Mouse (Mus musculus) midbrain, embryonic 13.5 days (tissue): ENCODE measurements around the gene Pald1. TPM values are rescaled to one million over a fixed set of nuclear protein-coding genes. Genes with fewer than 3 reads are reported as not detected.

Experiments used
- ATAC-seq: fragments of 200-750 bp; cut with Nextera tagmentation; 2 replicates; pipeline ENCODE4 v1.8.0; 2017; ENCODE audit warnings: mild to moderate bottlenecking, moderate TSS enrichment, moderate library complexity
- H3K27ac ChIP-seq: fragments of 300-500 bp; sonication (generic); 2 replicates; pipeline ENCODE4 v1.5.1; 2015; ENCODE audit warnings: inconsistent platforms, mild to moderate bottlenecking, moderate library complexity
- H3K27me3 ChIP-seq: fragments of 300-500 bp; sonication (generic); 2 replicates; pipeline ENCODE4 v1.6.1; 2015; ENCODE audit warnings: mild to moderate bottlenecking, inconsistent platforms
- H3K36me3 ChIP-seq: fragments of 300-500 bp; sonication (generic); 2 replicates; pipeline ENCODE4 v1.6.1; 2015; ENCODE audit warnings: mild to moderate bottlenecking, inconsistent platforms
- H3K4me1 ChIP-seq: fragments of 300-500 bp; sonication (generic); replicated peaks from 2 replicates; pipeline ENCODE4 v1.6.1; 2015; ENCODE audit warnings: inconsistent platforms
- H3K4me2 ChIP-seq: fragments of 300-500 bp; sonication (generic); replicated peaks from 2 replicates; pipeline ENCODE4 v1.6.1; 2015; ENCODE audit warnings: moderate library complexity, mild to moderate bottlenecking, inconsistent platforms
- H3K4me3 ChIP-seq: fragments of 300-500 bp; sonication (generic); replicated peaks from 2 replicates; pipeline ENCODE4 v1.5.1; 2015; ENCODE audit warnings: mild to moderate bottlenecking, inconsistent platforms
- H3K9ac ChIP-seq: fragments of 300-500 bp; sonication (generic); replicated peaks from 2 replicates; pipeline ENCODE4 v1.6.1; 2015; ENCODE audit warnings: mild to moderate bottlenecking, inconsistent platforms
- H3K9me3 ChIP-seq: fragments of 300-500 bp; sonication (generic); 2 replicates; pipeline ENCODE4 v1.6.1; 2016; ENCODE audit warnings: mild to moderate bottlenecking, inconsistent platforms
- WGBS: fragments of 180-500 bp; shearing (Covaris S2); methylation state at CpG from one replicate; pipeline ENCODE4 v1.1.7; 2015; 5-methylcytosine and 5-hydroxymethylcytosine counted together
- polyA plus RNA-seq: library from polyadenylated mRNA; unstranded; fragments of >200 nt; fragmentation: Nextera tagmentation; extraction: Ambion mirVana; gene quantifications from 2 replicates; pipeline ENCODE4 v1.2.1, GENCODE M21; 2015

Gene Pald1
- polyA plus RNA-seq, 1 experiment from 2014 or later, result 21.1 TPM

DNA sequence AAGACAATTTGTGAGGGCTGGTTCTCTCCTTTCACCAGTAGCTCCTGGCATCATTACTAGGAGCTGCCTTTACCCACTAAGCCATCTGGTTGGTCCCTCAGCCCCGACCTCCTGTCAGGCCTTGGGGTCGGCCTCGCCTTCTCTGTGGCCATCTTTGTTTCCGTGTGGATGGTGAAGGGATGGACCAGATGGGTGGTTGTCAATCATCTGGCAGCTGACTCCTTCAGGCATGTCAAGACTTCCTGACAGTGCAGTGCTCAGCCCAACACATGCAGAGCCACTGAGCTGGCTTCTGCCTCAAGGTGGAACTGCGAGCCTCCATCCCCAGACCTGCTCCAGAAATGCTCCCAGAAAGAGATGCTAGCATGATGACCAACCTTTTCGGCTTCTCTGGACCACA, 18.9 kb downstream of the Pald1 start:
- 95% methylated on average over 6 of the region's 6 CpGs for WGBS
- Histone ChIP-seq H3K9me3 (no peaks in the 10 kb centered on the region), H3K36me3 (no peaks in the 10 kb centered on the region), H3K4me1 (no peaks in the 10 kb centered on the region), H3K27me3 (no peaks in the 10 kb centered on the region), H3K9ac (no peak overlapping the region), H3K27ac (no peak overlapping the region), H3K4me2 (no peak overlapping the region), H3K4me3 (no peak overlapping the region)
- ATAC-seq, result no peak

GRCm38 (mm10) chr10:61362992-61363391, 20.3 kb downstream of the Pald1 start:
- WGBS, result 88% methylated on average over 8 of the region's 8 CpGs
- Histone ChIP-seq H3K36me3 (no peaks in the 10 kb centered on the region), H3K4me1 (no peaks in the 10 kb centered on the region), H3K4me3 (no peak overlapping the region), H3K27me3 (no peaks in the 10 kb centered on the region), H3K9ac (no peak overlapping the region), H3K9me3 (no peaks in the 10 kb centered on the region), H3K4me2 (no peak overlapping the region), H3K27ac (no peak overlapping the region)
- no peak for ATAC-seq

GRCm38 (mm10) chr10:61362483-61362882, 20.8 kb downstream of the Pald1 start:
- ATAC-seq, result no peak
- WGBS, result 80% methylated on average over 9 of the region's 9 CpGs
- H3K27ac ChIP-seq, result no peak overlapping the region
- no peaks in the 10 kb centered on the region for H3K4me1 ChIP-seq
- no peaks in the 10 kb centered on the region for H3K9me3 ChIP-seq
- no peak overlapping the region for H3K4me3 ChIP-seq
- H3K4me2 ChIP-seq, result no peak overlapping the region
- H3K9ac ChIP-seq, result no peak overlapping the region
- no peaks in the 10 kb centered on the region for H3K36me3 ChIP-seq
- no peaks in the 10 kb centered on the region for H3K27me3 ChIP-seq

DNA sequence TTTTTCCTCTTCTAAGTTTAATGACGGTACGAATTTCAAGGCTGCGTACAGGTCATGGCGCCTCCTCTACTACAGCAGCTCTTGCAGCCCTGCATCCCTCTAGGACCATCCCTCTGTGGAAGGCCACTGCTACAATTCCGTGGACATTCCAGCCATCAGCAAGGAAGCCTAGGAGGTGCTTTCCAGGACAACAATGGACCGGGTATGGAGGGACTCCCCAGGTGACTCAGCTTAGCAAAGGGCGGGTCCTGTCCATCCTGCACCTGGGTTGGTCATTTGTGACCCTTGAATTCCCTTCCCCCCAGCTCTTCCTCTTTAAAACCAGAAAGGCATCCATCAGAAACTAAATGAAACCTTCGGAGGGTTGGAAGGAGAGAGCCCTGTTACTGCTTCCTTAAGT, 22.7 kb downstream of the Pald1 start:
- Histone ChIP-seq H3K4me1 (no peaks in the 10 kb centered on the region), H3K4me2 (no peak overlapping the region), H3K27ac (no peak overlapping the region), H3K9me3 (no peaks in the 10 kb centered on the region), H3K9ac (no peak overlapping the region), H3K36me3 (no peaks in the 10 kb centered on the region), H3K27me3 (no peaks in the 10 kb centered on the region), H3K4me3 (no peak overlapping the region)
- no peak for ATAC-seq
- WGBS, result 91% methylated on average over 8 of the region's 8 CpGs

- 94% methylated on average over 8 of the region's 8 CpGs for WGBS
- no peak overlapping the region for H3K4me2 ChIP-seq
- no peak for ATAC-seq
Measured at GRCm38 (mm10) chr10:61359411-61359810, 23.9 kb downstream of the Pald1 start.

DNA sequence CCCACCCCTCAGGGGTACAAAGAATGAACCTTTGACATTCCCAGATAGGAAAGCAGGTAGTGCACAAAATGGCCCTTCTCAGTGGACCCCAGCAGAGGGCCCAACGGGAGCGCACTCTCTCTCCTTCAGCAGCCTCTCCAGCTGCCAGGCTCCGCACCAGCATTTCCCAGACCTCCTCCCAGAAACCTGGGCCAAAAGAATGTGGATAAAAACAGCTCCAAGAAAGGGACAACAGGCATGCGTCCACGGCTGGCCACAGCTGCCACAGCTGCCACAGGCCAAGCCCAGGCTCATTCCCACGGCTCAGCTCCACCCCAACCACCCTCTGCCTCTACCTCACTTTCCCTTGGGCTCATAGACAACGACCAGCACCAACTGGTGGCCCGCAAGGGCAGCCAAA, 25.7 kb downstream of the Pald1 start:
- WGBS, result 75% methylated on average over 8 of the region's 8 CpGs
- Histone ChIP-seq H3K27ac (no peak overlapping the region), H3K9ac (no peak overlapping the region), H3K4me3 (no peak overlapping the region), H3K36me3 (no peaks in the 10 kb centered on the region), H3K27me3 (no peaks in the 10 kb centered on the region), H3K4me2 (no peak overlapping the region), H3K4me1 (no peaks in the 10 kb centered on the region), H3K9me3 (no peaks in the 10 kb centered on the region)
- no peak for ATAC-seq

More at GRCm38 (mm10) chr10:61359411-61359810, 23.9 kb downstream of the Pald1 start:
- H3K4me1 ChIP-seq, result no peaks in the 10 kb centered on the region
- H3K9ac ChIP-seq, result no peak overlapping the region
- H3K36me3 ChIP-seq, result no peaks in the 10 kb centered on the region
- no peak overlapping the region for H3K4me3 ChIP-seq
- no peaks in the 10 kb centered on the region for H3K27me3 ChIP-seq
- H3K27ac ChIP-seq, result no peak overlapping the region
- H3K9me3 ChIP-seq, result no peaks in the 10 kb centered on the region

- 96% methylated on average over 8 of the region's 8 CpGs for whole genome bisulfite sequencing
- no peak for ATAC-seq
Measured at GRCm38 (mm10) chr10:61356568-61356967, 26.8 kb downstream of the Pald1 start.

GRCm38 (mm10) chr10:61356095-61356494, 27.2 kb downstream of the Pald1 start:
- no peak overlapping the region for H3K4me2 ChIP-seq
- H3K9ac ChIP-seq, result no peak overlapping the region
- H3K4me1 ChIP-seq, result no peaks in the 10 kb centered on the region
- no peaks in the 10 kb centered on the region for H3K9me3 ChIP-seq
- H3K27ac ChIP-seq, result no peak overlapping the region
- ATAC-seq, result no peak
- 95% methylated on average over 5 of the region's 5 CpGs for WGBS
- no peaks in the 10 kb centered on the region for H3K27me3 ChIP-seq
- H3K36me3 ChIP-seq, result no peaks in the 10 kb centered on the region
- no peak overlapping the region for H3K4me3 ChIP-seq

More at GRCm38 (mm10) chr10:61356568-61356967, 26.8 kb downstream of the Pald1 start:
- Histone ChIP-seq H3K4me1 (no peaks in the 10 kb centered on the region), H3K9ac (no peak overlapping the region), H3K27me3 (no peaks in the 10 kb centered on the region), H3K4me3 (no peak overlapping the region), H3K27ac (no peak overlapping the region), H3K4me2 (no peak overlapping the region), H3K36me3 (no peaks in the 10 kb centered on the region), H3K9me3 (no peaks in the 10 kb centered on the region)

DNA sequence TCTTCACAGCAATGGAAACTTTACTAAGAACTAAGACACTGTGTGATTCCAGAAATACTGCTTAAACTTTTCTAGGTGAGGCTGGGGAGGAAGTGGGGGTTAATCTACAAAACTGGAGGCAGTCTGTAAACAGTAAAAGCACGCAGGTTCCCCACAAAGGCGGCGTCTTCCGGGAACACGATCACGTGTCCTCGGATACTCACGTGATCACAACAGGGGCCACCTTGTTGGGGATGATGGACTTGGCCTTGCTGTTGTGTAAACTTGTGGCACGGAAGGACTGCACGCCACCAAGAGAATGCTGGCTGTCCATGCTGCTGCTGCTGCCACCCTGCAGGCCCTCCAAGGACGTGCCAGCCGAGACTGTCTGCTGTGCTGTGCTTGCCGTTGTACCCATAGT, 27.7 kb downstream of the Pald1 start:
- no peak overlapping the region for H3K9ac ChIP-seq
- H3K27me3 ChIP-seq, result no peaks in the 10 kb centered on the region
- no peak overlapping the region for H3K4me2 ChIP-seq
- 97% methylated on average over 13 of the region's 13 CpGs for WGBS
- no peaks in the 10 kb centered on the region for H3K4me1 ChIP-seq
- ATAC-seq, result no peak
- H3K27ac ChIP-seq, result no peak overlapping the region
- no peaks in the 10 kb centered on the region for H3K9me3 ChIP-seq
- H3K36me3 ChIP-seq, result no peaks in the 10 kb centered on the region
- no peak overlapping the region for H3K4me3 ChIP-seq

GRCm38 (mm10) chr10:61351216-61351615, 32.1 kb downstream of the Pald1 start:
- Histone ChIP-seq H3K36me3 (peaks cover 20% of the 10 kb centered on the region), H3K4me3 (no peak overlapping the region), H3K27ac (no peak overlapping the region), H3K9ac (no peak overlapping the region), H3K27me3 (no peaks in the 10 kb centered on the region), H3K4me1 (peaks cover 2% of the 10 kb centered on the region; the same call in 1 of the 2 replicates), H3K9me3 (0 out of 2 replicates have a peak, but pooled peaks cover 4% of the 10 kb centered on the region), H3K4me2 (no peak overlapping the region)
- 63% methylated on average over 4 of the region's 4 CpGs for WGBS
- no peak for ATAC-seq

- no peak for ATAC-seq
- H3K4me1 ChIP-seq, result peaks cover 12% of the 10 kb centered on the region
- H3K9me3 ChIP-seq, result 0 out of 2 replicates have a peak, but pooled peaks cover 4% of the 10 kb centered on the region
- peaks cover 20% of the 10 kb centered on the region for H3K36me3 ChIP-seq
- no peak overlapping the region for H3K4me3 ChIP-seq
- H3K27me3 ChIP-seq, result no peaks in the 10 kb centered on the region
- H3K27ac ChIP-seq, result 0 out of 2 replicates have a peak overlapping the region, but pooled peaks have one; percentile 21
- WGBS, result 42% methylated on average over 10 of the region's 10 CpGs
- no peak overlapping the region for H3K4me2 ChIP-seq
- H3K9ac ChIP-seq, result no peak overlapping the region; the same call in 1 of the 2 replicates
Measured at GRCm38 (mm10) chr10:61346374-61346773, 37.0 kb downstream of the Pald1 start.

DNA sequence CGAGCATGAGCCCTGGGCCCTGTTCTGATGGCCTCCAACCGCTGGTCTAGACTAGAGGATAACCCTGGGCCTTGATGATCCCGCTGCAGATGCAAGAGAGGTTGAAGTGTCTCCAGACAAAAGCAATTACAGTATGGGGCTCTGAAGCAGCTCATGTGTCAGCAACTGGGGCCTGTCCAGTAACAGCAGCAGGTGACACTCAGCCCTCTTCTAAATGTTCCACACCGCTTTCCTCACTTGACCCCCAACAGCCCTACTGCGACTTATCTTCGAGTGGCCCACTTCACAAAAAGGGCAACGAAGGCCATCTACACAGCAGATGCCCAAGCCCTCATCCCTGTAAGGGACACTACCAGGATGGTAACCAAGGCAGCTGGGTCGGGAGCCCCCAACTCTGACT, 38.2 kb downstream of the Pald1 start:
- no peaks in the 10 kb centered on the region for H3K27me3 ChIP-seq

GRCm38 (mm10) chr10:61343950-61344349, 39.4 kb downstream of the Pald1 start:
- Histone ChIP-seq H3K27me3 (no peaks in the 10 kb centered on the region), H3K9ac (no peak overlapping the region), H3K36me3 (peaks cover 9% of the 10 kb centered on the region), H3K4me1 (peaks cover 12% of the 10 kb centered on the region), H3K4me3 (no peak overlapping the region), H3K4me2 (no peak overlapping the region), H3K27ac (no peak overlapping the region), H3K9me3 (no peaks in the 10 kb centered on the region)
- ATAC-seq, result 0 out of 2 replicates have a peak, but pooled peaks have one; percentile 43
- 52% methylated on average over 8 of the region's 8 CpGs for WGBS

More for the DNA sequence above, 38.2 kb downstream of the Pald1 start:
- Histone ChIP-seq H3K4me3 (no peak overlapping the region), H3K4me1 (peaks cover 12% of the 10 kb centered on the region), H3K27ac (no peak overlapping the region), H3K36me3 (peaks cover 20% of the 10 kb centered on the region), H3K9me3 (0 out of 2 replicates have a peak, but pooled peaks cover 4% of the 10 kb centered on the region), H3K4me2 (no peak overlapping the region), H3K9ac (no peak overlapping the region)
- ATAC-seq, result no peak
- 73% methylated on average over 8 of the region's 8 CpGs for WGBS
